Mouse (Mus musculus) c-Kit-positive CD71-positive TER-119-negative erythroid progenitor cells, embryonic 14.5 days (primary cell): ENCODE measurements around the gene Zfyve21.
A peak's percentile ranks its signal among the peaks of the same experiment; 100 is the strongest.

Source experiments
- DNase-seq: peaks from one replicate; pipeline ENCODE4 v3.0.0-alpha.2; 2013; ENCODE audit warnings: low read depth

The Zfyve21 gene

DNA sequence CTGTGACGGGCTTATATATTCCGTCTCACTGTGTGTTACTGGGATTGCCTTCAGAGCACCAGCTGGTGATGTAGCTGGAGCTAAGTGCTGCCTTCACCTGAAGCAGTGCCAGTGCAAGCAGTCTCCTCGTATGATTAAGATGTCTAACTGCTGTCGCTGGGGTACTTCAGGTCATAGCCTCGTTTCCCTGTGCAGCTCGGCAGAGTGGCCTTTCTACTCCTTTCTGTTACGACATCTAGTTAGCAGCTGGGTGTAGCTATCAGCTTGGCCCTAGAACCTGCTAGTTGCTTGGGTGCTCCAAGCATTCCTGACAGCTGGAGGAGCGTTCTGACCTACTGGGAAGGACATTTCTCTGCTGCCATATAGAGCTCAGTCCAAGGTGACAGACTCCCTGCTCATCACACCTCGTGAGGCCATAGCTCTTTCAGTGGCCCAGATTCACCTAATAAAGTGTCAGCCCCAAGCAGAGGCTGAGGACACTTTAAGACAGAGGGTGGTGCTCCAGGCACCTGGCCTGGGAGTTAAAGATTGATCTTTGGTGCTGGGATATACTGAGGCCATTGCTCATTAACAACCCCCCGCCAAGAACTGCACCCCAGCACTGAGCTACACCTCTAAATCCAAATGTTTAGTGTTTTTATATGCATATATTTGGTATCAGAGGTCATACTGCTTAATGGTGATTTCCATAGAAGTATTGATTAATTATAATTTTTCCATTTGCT is 13.3 kb upstream of the Zfyve21 start:
- no peak for DNase-seq

DNA sequence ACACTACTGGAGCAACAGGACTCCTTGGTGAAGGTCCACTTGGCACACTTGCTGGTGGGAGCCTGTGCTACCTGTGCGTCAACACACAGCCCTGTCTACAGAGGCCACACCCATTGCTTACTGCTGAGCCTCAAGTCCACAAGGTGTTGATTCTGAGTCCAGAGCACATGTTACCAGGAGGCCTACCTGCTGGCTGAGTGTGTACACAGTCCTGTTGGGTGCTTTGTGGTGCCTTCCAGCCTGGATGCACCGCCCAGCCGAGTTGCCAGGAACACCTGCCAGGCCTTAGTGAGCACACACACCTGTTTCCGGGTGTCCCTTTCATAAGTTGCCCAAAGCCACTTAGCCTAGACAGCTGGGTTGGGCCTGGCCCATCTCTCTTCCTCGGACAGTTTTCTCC is 10.4 kb upstream of the Zfyve21 start:
- DNase-seq: no peak

DNA sequence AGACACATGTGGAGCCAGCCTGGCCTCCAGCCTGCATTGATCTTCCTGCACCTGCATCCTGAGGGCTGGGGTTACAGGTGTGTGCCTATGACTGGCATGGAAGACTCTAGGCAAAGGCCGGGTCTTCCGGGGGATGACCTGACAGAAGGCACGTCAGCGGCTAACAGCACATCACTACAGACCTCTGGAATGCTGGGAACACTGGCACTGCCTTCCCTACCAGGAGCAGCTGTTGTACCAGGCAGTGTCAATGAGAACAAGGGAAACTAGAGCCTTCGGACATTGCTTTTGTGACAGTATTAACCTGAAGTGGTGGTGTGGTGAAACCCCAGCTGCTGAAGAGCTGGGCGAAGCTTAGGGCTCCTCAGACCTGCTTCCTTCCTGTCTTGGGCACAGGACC is 5.2 kb upstream of the Zfyve21 start:
- DNase-seq: no peak

DNA sequence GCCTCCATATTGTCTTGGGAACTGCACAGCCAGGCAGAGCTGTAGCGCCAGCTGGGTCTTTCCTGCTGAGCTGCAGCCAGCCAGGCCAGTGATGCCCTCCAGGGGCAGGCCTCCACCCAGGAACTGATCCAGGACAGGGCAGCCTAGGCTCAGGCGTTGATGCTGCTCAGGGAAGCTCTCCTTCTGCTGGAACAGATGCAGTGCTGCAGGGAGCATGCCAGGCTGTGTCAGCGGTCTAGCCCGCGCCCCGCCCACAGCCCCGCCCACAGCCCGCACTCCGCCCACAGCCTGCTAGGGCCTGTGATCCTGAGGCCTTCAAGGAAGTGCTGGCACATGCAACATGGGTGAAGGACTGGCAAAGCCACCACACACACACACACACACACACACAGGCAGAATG is 4.2 kb upstream of the Zfyve21 start:
- DNase-seq: peak; percentile 54

DNA sequence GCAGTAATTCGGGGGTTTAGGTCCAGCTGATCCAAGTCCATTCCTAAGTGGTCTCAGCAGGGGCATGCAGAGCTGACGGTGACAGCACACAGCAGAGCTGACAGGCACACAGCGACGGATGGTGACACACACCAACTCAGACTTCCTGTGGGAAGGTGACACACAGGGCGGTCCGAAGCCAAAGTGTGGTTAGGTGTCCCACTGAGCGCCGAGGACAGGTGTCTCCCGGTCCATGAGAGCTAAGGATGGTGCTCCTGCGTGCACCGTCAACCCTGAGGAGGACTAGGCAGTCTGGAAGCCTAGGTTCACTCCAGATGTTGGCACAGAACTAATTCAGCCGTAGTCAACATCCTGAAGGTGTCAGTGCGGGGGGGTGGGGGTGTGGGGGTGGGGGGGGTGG is 1.9 kb upstream of the Zfyve21 start:
- DNase-seq: no peak

DNA sequence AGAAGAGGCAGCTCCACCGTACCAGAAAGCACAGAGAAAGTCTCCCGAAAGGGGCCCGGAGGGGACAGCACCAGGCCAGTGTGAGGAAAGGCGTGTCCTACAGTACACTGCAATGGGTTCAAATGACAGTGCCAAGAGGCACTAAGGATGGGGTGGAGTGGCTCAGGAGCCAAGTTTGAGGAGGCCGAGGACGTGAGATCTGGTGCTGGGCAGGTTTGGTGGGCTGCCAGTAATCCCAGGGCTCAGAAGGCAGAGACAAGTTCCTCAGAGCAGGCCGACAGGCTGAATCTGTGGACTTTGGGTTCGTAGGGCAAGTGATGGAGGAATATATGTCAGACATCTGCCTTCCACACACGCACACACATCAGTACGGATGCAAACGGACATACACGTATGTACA is 1.4 kb upstream of the Zfyve21 start:
- no peak for DNase-seq

DNA sequence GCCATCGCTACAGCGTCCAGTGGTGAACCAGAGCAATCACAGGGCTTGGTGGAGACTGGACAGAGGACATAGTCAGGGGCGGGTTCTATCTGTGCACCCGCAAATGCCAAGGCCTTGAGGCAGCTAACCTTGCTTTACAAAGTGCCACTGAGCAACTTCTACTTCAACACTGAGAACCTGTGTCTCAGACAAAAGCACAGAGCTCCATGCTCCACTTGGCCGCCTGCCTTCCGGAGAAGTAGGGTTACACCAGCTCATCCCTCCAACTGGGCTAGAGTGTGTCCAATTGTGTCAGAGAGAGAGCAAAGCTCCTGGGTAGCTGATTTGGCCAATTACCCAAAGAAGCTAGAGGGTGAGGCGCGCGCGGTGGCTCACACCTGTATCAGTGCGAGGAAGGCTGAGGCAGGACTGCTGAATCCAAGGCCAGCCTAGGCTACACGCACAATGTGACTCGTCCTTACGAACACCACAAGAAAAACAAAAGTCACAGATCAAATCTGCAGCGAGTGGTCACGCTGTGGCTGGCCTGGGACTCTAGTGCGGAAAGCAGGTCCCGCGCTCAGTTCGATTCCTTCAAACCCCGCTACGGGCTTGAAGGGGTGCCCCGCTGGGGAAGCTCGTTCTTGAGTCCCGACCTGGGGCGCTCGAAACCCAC is 732 bp upstream of the Zfyve21 start:
- DNase-seq: no peak

DNA sequence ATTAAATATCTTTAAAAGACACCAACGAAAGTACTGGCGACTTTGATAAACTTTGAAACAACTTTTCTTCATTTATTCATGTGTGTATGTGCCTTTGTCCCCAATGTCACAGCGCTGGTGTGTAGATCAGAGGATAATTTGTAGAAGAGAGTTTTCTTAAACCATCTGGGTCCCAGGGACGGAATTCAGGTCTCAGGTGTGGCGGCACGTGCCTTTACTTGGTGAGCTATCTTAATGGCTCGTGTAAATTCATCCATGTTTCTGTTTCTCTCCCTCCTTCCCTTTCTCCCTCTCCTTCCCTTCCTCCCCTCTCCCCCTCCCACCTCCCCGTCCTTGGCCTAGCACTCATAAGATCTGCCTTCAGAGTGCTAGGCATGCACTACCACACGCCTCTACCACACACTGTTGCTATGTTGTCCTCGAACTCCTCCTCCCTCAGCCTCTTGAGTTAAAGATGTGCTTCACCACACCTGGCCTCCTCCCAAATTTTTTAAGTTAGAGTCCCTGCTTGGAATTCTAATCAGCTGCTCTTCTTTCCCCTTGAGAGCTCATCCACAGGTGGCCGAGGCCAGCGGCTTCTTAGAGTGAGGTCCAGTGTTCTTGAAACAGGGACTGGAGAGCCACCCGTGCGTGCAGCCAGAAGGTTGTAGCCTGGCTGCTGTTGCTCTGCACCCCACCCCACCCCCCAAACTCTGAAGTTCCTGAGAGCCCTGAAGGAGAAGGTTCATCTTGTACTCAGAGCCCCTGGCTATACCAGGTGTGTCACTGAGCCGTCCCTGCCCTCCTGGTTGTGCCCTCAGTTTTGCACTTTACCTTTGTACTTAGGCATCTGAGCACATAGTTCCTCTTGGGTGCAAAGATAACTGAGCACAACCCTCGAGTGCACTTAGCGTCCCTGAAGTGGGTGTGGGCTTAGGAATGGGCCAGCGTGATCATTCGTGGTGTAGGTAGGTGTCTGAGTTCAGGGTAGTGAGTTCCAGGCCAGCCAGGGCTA is 1.1 kb downstream of the Zfyve21 start:
- DNase-seq: peak; percentile 37

DNA sequence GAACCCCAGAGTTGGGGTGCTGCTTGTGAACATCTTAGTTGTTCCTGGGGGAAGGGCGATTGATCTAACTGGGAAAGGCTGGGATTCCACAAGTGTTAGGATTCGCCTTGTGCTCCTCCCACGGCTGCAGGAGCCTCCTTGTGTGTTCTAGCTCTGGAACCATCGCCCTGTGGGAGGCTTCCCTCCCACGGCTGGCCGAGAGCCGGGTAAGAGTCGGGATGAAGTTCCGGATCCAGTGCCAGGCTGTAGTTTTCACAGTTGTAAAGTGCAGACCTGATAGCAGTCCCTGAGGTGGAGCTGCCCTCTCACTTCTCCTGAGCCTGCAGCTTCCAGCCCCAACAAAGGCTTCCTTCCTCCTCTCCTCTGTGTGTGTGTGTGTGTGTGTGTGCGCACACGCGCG is 2.6 kb downstream of the Zfyve21 start:
- DNase-seq: no peak

DNA sequence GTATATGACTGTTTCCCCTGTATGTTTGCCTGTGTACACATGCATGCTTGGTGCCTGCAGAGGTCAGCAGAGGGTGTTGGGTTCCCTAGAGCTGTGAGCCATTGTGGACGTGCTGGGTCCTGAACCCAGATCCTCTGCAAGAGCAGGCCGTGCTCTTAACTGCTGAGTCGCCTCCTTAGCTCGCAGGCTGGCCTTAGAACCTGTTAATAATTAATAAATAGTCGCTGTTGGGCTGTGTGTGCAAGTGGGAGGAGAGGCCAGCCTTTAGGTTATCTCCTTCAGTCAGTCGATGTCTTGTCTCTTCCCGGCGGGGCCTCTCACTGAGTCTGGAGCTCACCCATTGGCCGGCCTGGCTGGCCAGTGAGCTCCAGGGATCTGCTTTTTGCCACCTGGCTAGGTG is 3.0 kb downstream of the Zfyve21 start:
- peak; percentile 71 for DNase-seq

DNA sequence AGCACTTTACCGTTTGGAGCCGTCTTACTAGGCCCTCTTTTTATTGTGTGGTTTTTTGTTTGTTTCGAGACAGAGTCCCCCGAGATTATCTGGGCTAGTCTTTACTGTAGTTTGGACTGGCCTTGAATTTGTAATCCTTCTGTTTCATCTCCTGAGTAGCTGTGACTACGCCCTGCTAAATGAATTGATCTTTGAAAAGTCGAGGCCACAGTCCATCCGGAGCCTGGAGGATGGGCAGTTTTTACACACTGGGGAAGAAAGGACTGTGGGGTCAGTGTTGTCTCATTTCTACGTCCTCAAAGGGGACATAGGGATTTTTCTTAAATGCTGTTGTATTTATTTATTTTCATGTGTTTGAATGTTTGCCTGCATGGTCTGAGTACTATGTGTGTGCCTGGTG is 4.0 kb downstream of the Zfyve21 start:
- no peak for DNase-seq

DNA sequence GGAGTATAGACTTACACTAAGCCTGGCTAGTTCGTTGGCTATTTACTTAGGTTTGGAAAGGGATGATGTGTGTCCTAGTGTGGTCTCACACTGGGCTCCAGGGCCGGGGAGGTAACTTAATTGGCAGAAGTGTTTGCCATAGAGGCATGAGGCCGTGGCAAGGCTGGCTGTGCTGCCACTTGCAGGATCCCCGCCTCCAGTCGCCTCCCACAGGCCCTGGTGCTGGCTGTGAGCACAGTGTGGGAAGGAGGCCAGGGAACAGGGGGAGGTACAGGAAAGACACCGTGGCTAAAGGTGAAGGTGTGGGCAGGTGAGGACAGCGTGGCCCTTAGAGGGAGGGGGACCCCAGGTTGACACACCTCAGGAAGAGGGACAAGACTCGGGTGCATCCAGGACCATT is 6.0 kb downstream of the Zfyve21 start:
- DNase-seq: no peak

DNA sequence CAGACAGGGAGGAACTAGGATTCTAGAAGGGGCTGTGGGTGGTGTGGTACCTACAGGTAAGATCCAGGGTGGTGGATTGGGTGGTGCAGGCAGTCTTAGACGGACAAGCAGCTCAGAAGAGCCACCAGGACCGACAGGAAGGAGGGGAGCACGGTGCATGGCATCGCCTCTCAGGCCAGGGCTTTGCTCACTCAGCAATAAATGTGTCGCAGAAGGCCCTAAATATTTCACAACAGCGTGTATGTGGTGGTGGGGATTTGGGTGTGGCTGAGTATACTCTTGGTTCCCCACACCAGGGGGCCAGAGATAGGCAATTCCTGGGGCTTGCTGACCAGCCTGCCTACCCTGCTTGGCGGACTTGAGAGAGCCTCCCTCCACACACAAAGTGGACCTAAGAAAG is 6.7 kb downstream of the Zfyve21 start:
- no peak for DNase-seq

DNA sequence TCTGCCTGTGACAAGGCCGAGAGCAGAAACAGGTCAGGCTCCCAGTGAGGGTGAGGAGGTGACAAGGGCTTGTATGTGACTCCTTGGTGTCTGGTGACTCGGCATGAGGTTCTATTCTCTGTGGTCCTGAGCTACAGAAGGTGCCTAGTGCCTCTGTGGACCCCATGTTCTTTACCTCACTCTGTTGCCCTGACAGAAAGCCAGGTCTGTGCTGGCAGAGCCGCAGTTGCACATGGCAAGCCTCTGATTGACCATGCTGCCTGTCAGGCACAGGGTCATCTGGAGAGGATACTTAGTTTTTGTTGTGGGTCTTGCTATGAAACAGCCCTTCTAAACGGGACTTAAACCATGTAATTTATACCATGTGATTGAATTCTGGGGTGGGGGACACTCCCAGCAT is 8.0 kb downstream of the Zfyve21 start:
- DNase-seq: no peak

DNA sequence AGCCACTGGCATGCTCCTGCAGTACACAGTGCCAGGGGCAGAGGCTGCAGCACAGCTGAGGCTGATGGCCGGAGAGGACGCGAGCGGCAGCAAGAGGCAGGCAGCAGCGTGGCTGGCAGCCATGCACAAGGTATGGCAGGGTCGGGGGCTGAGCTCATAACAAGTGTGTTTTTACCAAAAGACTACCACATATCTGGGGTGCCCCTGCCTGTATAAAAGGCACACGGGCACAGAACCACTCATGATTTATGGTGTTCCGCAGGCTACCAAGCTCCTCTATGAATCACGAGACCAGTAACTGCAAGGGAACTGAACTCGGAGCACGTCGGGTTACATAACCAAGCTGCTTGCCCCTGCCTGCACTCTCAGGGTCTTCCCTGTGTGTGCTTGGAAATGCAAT is 13.6 kb downstream of the Zfyve21 start:
- no peak for DNase-seq

DNA sequence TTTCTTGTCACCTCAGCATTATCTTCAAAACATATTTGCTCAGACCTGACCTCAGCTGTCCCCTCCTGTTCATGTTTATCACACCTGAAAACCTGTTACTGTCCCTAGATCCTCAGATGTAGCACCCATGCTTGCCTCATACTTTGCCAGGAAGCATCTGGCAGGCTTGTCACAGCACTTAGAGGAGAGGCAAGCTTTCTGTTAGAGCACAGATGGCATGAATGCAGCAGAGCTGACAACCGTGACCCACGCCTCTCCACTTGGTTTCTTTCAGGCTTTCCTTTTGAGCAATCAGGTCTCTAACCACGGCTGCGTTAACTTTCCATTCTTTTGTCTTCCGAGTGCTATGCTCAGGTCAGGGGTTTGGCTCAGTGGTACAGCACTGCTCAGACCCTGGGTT is 15.5 kb downstream of the Zfyve21 start:
- DNase-seq: no peak

DNA sequence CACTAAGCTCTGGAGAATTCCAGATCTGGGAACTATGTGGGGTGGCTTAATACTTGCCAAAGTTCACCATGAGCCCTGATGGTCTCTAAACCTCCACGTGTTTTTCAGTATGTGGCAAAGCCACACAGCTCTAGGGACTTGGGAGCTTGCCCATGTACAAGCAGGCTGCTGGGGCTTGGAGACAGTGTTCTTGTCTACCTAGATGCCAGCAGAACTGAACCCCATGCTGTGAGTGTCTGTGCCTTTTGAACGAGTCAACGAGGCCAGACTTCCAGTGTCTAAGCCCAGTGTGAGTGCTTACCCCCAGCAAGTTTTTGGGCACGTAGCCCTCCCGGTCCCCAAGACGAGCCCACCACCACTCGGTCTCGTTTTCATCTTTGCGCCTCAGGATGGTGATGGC is 16.0 kb downstream of the Zfyve21 start:
- DNase-seq: no peak

DNA sequence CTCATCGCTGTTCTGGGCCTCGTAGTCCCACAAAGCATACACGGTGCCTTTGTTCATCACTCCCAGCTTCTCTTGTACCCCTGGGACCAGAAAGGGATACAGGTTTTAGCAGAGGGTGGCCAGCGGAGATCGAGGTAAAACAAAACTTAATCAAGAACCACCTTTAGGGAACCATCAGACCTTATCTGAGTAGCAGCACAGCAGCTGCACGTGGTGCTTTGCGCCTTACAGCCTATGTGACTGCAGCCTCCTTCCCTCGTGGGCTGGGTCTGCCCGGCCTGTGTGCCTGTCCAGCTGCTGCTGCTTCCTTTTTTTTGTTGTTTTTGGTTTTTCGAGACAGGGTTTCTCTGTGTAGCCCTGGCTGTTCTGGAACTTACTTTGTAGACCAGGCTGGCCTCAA is 16.4 kb downstream of the Zfyve21 start:
- no peak for DNase-seq

DNA sequence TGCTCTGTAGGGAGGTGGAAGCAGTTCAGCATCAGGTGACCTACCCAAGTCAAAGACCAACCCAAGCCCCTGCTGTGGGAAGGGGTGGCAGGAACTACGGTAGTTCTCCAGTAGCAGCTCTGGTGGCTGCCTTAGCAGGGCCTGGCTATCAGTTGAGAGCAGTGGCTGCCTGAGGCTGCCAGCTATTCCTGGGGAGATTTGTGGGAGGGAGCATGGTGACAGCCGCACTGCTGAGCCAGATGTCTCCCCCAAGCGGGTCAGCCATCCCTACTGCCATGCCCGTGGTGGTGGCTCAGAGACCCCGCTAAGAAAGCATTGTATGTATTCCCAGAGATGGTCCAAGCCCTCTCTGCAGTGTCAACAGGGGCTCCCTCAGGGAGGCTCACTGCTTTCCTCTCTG is 18.7 kb downstream of the Zfyve21 start:
- no peak for DNase-seq

DNA sequence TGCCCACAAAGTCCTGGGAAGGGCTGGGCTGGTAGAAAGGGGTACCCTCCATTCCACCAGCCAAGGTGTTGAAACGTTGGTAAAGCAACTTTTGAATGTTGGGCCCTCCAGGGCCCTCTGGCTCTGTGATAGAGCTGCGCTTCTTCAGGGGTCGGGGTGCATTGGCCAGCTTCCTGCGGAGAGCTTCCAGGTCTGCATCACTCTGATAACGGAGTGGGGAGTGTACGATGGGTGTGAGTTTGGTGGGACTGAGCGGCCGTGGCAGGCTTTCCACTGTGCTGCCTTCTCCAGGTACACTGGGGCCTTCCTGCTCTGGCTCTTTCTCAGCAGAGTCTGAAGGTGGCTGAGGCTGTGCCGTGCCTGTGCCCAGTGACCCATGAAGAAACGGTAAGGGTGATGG is 19.5 kb downstream of the Zfyve21 start:
- no peak for DNase-seq

DNA sequence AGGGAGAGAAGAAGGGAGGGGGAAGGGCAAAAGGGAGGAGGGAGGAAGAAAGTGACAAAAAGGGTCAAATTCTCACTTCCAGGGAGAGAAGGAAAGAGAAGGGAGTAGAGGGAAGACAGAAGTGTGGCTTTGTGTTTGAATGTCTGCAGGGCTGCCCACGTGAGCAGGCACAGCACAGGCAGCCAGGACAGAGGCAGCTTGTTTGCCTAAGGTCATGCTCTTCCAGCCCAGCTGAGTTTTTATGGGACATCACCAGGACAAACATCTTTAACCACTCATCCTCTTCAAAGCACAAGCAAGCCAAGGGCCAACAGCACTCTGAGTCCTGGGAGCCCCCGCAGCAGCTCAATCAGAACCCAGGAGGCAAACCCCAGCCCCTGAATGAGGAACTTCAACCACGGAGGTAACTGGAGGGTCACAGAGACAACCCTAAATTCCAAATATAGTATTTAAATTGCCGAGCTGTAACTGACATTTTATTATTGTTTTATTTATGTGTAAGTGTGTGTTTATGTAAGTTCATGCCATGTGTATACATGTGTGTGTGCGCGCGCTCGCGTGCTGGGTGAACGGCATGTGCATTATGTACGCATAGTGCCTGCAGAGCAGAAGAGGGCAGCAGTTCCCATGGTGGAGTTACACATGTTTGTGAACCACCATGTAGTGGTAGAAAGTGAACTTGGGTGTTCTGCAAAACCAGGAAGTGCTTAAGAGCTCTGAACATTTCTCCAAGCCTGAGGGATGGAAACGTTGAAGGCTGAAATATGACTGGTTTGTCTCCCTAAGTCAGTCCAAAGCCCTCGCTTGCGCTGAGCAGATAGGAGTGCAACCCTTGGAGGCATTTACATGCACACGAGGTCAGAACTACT is 28.8 kb downstream of the Zfyve21 start:
- no peak for DNase-seq

DNA sequence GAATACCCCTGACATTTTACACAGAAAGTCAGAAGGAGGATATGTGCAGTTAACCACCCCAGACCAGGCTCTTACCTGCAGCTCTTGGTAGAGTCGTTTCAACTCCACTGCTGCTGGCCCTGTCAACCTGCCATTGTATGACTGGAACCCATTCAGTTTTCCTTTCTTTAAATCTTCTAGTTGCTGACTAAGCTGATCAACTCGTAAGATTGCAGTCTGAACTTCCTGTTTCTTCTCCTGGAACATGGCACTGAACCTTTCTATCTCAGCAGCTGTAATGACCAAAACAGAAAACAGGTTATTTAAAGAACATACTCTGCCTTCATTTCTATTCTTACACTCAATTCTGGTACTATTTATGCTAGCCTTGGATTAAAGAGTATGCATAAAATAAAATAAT is 29.5 kb downstream of the Zfyve21 start:
- DNase-seq: no peak
